7 mouse cellular contexts compared by ENCODE assay signal in genomic region chr19:45063565-45064292, GRCm38 (mm10). TPM values are rescaled to one million over a fixed set of nuclear protein-coding genes. Genes with fewer than 3 reads are reported as not detected.
A peak's percentile ranks its signal among the peaks of the same experiment; 100 is the strongest.
DNase-seq lines count a peak whose midpoint lies in the region; ATAC-seq and TF ChIP-seq lines count a peak whose summit lies in the region.

No protein-coding gene starts in this region.

- peaks cover 42% of the 10 kb centered on the region for H3K27me3 ChIP-seq in forebrain, embryonic 14.5 days (replicated peaks; ENCODE audit: control insufficient read depth, insufficient read depth, low read length)
- peaks cover 3% of the 10 kb centered on the region; the same call in 1 of the 2 replicates for H3K27me3 ChIP-seq in stomach, postnatal 0 days (ENCODE audit: control insufficient read depth, insufficient read depth, low read length)

- H3K27ac ChIP-seq in forebrain, embryonic 14.5 days (ENCODE audit: low read depth, low read length) = no peak overlapping the region
- no peak overlapping the region for H3K27ac ChIP-seq in stomach, postnatal 0 days (replicated peaks)

- H3K9ac ChIP-seq in forebrain, embryonic 14.5 days (ENCODE audit: low read length) = peak overlapping the region; percentile 29; the same call in 1 of the 2 replicates
- no peak overlapping the region for H3K9ac ChIP-seq in stomach, postnatal 0 days (ENCODE audit: low read length)

- peak; percentile 70 for TF ChIP-seq CTCF in stomach, postnatal 0 days (IDR thresholded peaks at IDR 0.05; ENCODE audit: low read depth)

- ATAC-seq in forebrain, embryonic 14.5 days = peak; percentile 65
- peak; percentile 76 for ATAC-seq in megakaryocyte-erythroid progenitor cell, adult 5-6 weeks (replicated peaks; ENCODE audit: low FRiP score, low TSS enrichment, poor library complexity, severe bottlenecking)
- ATAC-seq in stomach, postnatal 0 days (ENCODE audit: low FRiP score, low TSS enrichment) = no peak

- peak; percentile 52 for DNase-seq in urinary bladder, postnatal 14 days (ENCODE audit: low spot score)
- no peak for DNase-seq in urinary bladder, postnatal 4 days (ENCODE audit: low spot score in 2 of 2)
- peak; percentile 73 for DNase-seq in brain, adult 2 months (ENCODE audit: low read depth, low spot score)
- peak; percentile 56 for DNase-seq in forebrain, embryonic 14.5 days (ENCODE audit: low spot score)
- DNase-seq in kidney, postnatal 14 days = peak; percentile 48
- no peak for DNase-seq in stomach, postnatal 0 days (ENCODE audit: low spot score)

- no peak overlapping the region for H3K4me3 ChIP-seq in forebrain, embryonic 14.5 days (ENCODE audit: low read depth, low read length)
- H3K4me3 ChIP-seq in stomach, postnatal 0 days (ENCODE audit: low read depth, low read length) = no peak overlapping the region

- H3K4me2 ChIP-seq in forebrain, embryonic 14.5 days (ENCODE audit: low read length) = peak overlapping the region; percentile 28; the same call in 1 of the 2 replicates
- no peak overlapping the region for H3K4me2 ChIP-seq in stomach, postnatal 0 days (replicated peaks; ENCODE audit: low read depth)

- no peaks in the 10 kb centered on the region for H3K36me3 ChIP-seq in forebrain, embryonic 14.5 days (ENCODE audit: control insufficient read depth, insufficient read depth, low read length)
- H3K36me3 ChIP-seq in stomach, postnatal 0 days (ENCODE audit: control insufficient read depth, insufficient read depth, low read length) = no peaks in the 10 kb centered on the region

- no peak for TF ChIP-seq EP300 in stomach, postnatal 0 days (optimal IDR thresholded peaks at IDR 0.05)

- H3K4me1 ChIP-seq in forebrain, embryonic 14.5 days (ENCODE audit: control insufficient read depth, insufficient read depth, low read length) = peaks cover 4% of the 10 kb centered on the region
- peaks cover 3% of the 10 kb centered on the region; the same call in 1 of the 2 replicates for H3K4me1 ChIP-seq in stomach, postnatal 0 days (replicated peaks; ENCODE audit: control insufficient read depth, insufficient read depth)

- 45% methylated on average over 20 of the region's 20 CpGs for WGBS in forebrain, embryonic 14.5 days
- 48% methylated on average over 20 of the region's 20 CpGs for WGBS in stomach, postnatal 0 days

- H3K9me3 ChIP-seq in forebrain, embryonic 14.5 days (replicated peaks; ENCODE audit: control insufficient read depth, low read length) = no peaks in the 10 kb centered on the region
- H3K9me3 ChIP-seq in stomach, postnatal 0 days (ENCODE audit: control insufficient read depth, low read length) = no peaks in the 10 kb centered on the region

RNA-seq across cellular contexts. Expression of gene Kazald1, which starts 11.3 kb away (rescaled TPM):
- 1.1 TPM in 2 replicates for polyA plus RNA-seq in forebrain, embryonic 14.5 days (2014; fragmentation: Nextera tagmentation; extraction: Ambion mirVana)
- 1.2 TPM in 1 of 2 replicates, not detected in the other for total RNA-seq in megakaryocyte-erythroid progenitor cell, adult 5-6 weeks (2014; fragmentation: Nextera tagmentation)
- 0.80 and 1.7 TPM in 2 replicates for total RNA-seq in megakaryocyte-erythroid progenitor cell, adult 5-6 weeks (2017)
- 3.0 and 3.8 TPM in 2 replicates for polyA plus RNA-seq in stomach, postnatal 0 days (2015; fragmentation: Nextera tagmentation; extraction: Ambion mirVana)

RNA-seq across cellular contexts. Expression of gene Sfxn3, which starts 16.4 kb away (rescaled TPM):
- 54.2 and 56.5 TPM in 2 replicates for polyA plus RNA-seq in forebrain, embryonic 14.5 days (2014; fragmentation: Nextera tagmentation; extraction: Ambion mirVana)
- total RNA-seq in megakaryocyte-erythroid progenitor cell, adult 5-6 weeks (2014; fragmentation: Nextera tagmentation) = 10.6 and 23.4 TPM in 2 replicates
- 5.8 and 6.4 TPM in 2 replicates for total RNA-seq in megakaryocyte-erythroid progenitor cell, adult 5-6 weeks (2017)
- 26.7 and 29.7 TPM in 2 replicates for polyA plus RNA-seq in stomach, postnatal 0 days (2015; fragmentation: Nextera tagmentation; extraction: Ambion mirVana)

RNA-seq across cellular contexts. Expression of gene Pdzd7, which starts 18.2 kb away (rescaled TPM):
- polyA plus RNA-seq in forebrain, embryonic 14.5 days (2014; fragmentation: Nextera tagmentation; extraction: Ambion mirVana) = 1.1 and 1.8 TPM in 2 replicates
- not detected in 2 replicates for total RNA-seq in megakaryocyte-erythroid progenitor cell, adult 5-6 weeks (2014; fragmentation: Nextera tagmentation)
- total RNA-seq in megakaryocyte-erythroid progenitor cell, adult 5-6 weeks (2017) = not detected in 2 replicates
- 0.33 TPM in 2 replicates for polyA plus RNA-seq in stomach, postnatal 0 days (2015; fragmentation: Nextera tagmentation; extraction: Ambion mirVana)

RNA-seq across cellular contexts. Expression of gene Lzts2, which starts 49.5 kb away (rescaled TPM):
- polyA plus RNA-seq in forebrain, embryonic 14.5 days (2014; fragmentation: Nextera tagmentation; extraction: Ambion mirVana) = 15.3 and 17.2 TPM in 2 replicates
- 9.0 and 10.2 TPM in 2 replicates for total RNA-seq in megakaryocyte-erythroid progenitor cell, adult 5-6 weeks (2014; fragmentation: Nextera tagmentation)
- 7.8 and 7.9 TPM in 2 replicates for total RNA-seq in megakaryocyte-erythroid progenitor cell, adult 5-6 weeks (2017)
- 40.1 and 45.0 TPM in 2 replicates for polyA plus RNA-seq in stomach, postnatal 0 days (2015; fragmentation: Nextera tagmentation; extraction: Ambion mirVana)

RNA-seq across cellular contexts. Expression of gene Mrpl43, which starts 57.5 kb away (rescaled TPM):
- polyA plus RNA-seq in forebrain, embryonic 14.5 days (2014; fragmentation: Nextera tagmentation; extraction: Ambion mirVana) = 67.1 and 68.4 TPM in 2 replicates
- 32.2 and 48.4 TPM in 2 replicates for total RNA-seq in megakaryocyte-erythroid progenitor cell, adult 5-6 weeks (2014; fragmentation: Nextera tagmentation)
- total RNA-seq in megakaryocyte-erythroid progenitor cell, adult 5-6 weeks (2017) = 26.3 and 29.0 TPM in 2 replicates
- polyA plus RNA-seq in stomach, postnatal 0 days (2015; fragmentation: Nextera tagmentation; extraction: Ambion mirVana) = 67.2 and 67.3 TPM in 2 replicates

Comparison
In these comparisons a context has a peak if more than half of its experiments do, and no peak if none do; other contexts are left out.
1. DNase-seq: peak in urinary bladder, postnatal 14 days (single experiment), brain, adult 2 months (single experiment), forebrain, embryonic 14.5 days (single experiment) and kidney, postnatal 14 days (single experiment); none in urinary bladder, postnatal 4 days (0 of 2) and stomach, postnatal 0 days (single experiment).